ENCODE assay signal across 8 mouse cellular contexts in genomic region chr13:23466911-23467310, GRCm38 (mm10). TPM values are rescaled to one million over a fixed set of nuclear protein-coding genes. Genes with fewer than 3 reads are reported as not detected.
A peak's percentile ranks its signal among the peaks of the same experiment; 100 is the strongest.
DNase-seq lines count a peak whose midpoint lies in the region; ATAC-seq lines count a peak whose summit lies in the region.

No protein-coding gene starts in this region.

- 7% methylated on average over 9 of the region's 9 CpGs for WGBS in intestine, embryonic 15.5 days

- peak; percentile 61 for ATAC-seq in intestine, embryonic 15.5 days

- H3K4me3 ChIP-seq in intestine, embryonic 15.5 days (replicated peaks): no peak overlapping the region

- no peaks in the 10 kb centered on the region for H3K9me3 ChIP-seq in intestine, embryonic 15.5 days

- DNase-seq in ovary, adult 18-20 months (ENCODE audit: low spot score): peak; percentile 26
- no peak for DNase-seq in ovary, postnatal 10 days (ENCODE audit: low spot score)
- peak; percentile 71 for DNase-seq in cerebellum, adult 9-10 months
- DNase-seq in frontal cortex, postnatal 36 days (ENCODE audit: low spot score in 2 of 2): peak; percentile 80 to 84
- peak; percentile 73 to 83 for DNase-seq in left cerebral cortex, postnatal 25 days (ENCODE audit: low spot score in 2 of 2)
- DNase-seq in mesoderm, embryonic 11.5 days (ENCODE audit: low read depth, low spot score): peak; percentile 93
- DNase-seq in splenic B cell, adult 2 months (ENCODE audit: low read depth, low spot score): peak; percentile 80

- H3K9ac ChIP-seq in intestine, embryonic 15.5 days: no peak overlapping the region

- no peak overlapping the region for H3K4me2 ChIP-seq in intestine, embryonic 15.5 days (replicated peaks)

- H3K27ac ChIP-seq in intestine, embryonic 15.5 days: no peak overlapping the region

- intact Hi-C loops in left cerebral cortex, postnatal 25 days (cut with DNase I): loop anchor here (5.0 kb wide), 1 partner anchor 35 kb away; no protein-coding TSS in a partner anchor

- no peaks in the 10 kb centered on the region for H3K27me3 ChIP-seq in intestine, embryonic 15.5 days (replicated peaks)
- H3K27me3 ChIP-seq in splenic B cell, adult 2 months (ENCODE audit: control insufficient read depth, insufficient read depth, low read length, poor library complexity, severe bottlenecking): 0 out of 2 replicates have a peak, but pooled peaks cover 2% of the 10 kb centered on the region

- no peaks in the 10 kb centered on the region for H3K36me3 ChIP-seq in intestine, embryonic 15.5 days
- H3K36me3 ChIP-seq in splenic B cell, adult 2 months (ENCODE audit: control insufficient read depth, insufficient read depth, low read length, poor library complexity, severe bottlenecking): no peaks in the 10 kb centered on the region

- peaks cover 12% of the 10 kb centered on the region; the same call in 1 of the 2 replicates for H3K4me1 ChIP-seq in intestine, embryonic 15.5 days (replicated peaks)

RNA-seq across cellular contexts. Expression of gene Btn1a1, which starts 1.2 kb away (rescaled TPM):
- polyA plus RNA-seq in intestine, embryonic 15.5 days (2015; fragmentation: Nextera tagmentation; extraction: Ambion mirVana): 0.08 and 0.11 TPM in 2 replicates
- total RNA-seq in left cerebral cortex, postnatal 25 days (2021): not detected

RNA-seq across cellular contexts. Expression of gene Btn2a2, which starts 21.7 kb away (rescaled TPM):
- polyA plus RNA-seq in intestine, embryonic 15.5 days (2015; fragmentation: Nextera tagmentation; extraction: Ambion mirVana): 0.16 and 0.23 TPM in 2 replicates
- 1 to 10 TPM; 1.1 to 1.3 TPM for total RNA-seq in left cerebral cortex, postnatal 25 days (2021)

RNA-seq across cellular contexts. Expression of gene Abt1, which starts 43.2 kb away (rescaled TPM):
- 11.2 TPM in 2 replicates for polyA plus RNA-seq in intestine, embryonic 15.5 days (2015; fragmentation: Nextera tagmentation; extraction: Ambion mirVana)
- 1 to 10 TPM; 8.3 to 8.9 TPM for total RNA-seq in left cerebral cortex, postnatal 25 days (2021)
